Mouse (Mus musculus): Measurements from ENCODE around the gene Lsm2. TPM values are rescaled to one million over a fixed set of nuclear protein-coding genes. Genes with fewer than 3 reads are reported as not detected.
"Not testable (repeated sequence)": the region's sequence is repeated elsewhere in the genome, so short reads cannot be mapped to it uniquely, and the experiment has no call there.

The Lsm2 gene
- total RNA-seq (2022), result 10 to 100 TPM; 14.1 to 22.5 (median 17.3) TPM

DNA sequence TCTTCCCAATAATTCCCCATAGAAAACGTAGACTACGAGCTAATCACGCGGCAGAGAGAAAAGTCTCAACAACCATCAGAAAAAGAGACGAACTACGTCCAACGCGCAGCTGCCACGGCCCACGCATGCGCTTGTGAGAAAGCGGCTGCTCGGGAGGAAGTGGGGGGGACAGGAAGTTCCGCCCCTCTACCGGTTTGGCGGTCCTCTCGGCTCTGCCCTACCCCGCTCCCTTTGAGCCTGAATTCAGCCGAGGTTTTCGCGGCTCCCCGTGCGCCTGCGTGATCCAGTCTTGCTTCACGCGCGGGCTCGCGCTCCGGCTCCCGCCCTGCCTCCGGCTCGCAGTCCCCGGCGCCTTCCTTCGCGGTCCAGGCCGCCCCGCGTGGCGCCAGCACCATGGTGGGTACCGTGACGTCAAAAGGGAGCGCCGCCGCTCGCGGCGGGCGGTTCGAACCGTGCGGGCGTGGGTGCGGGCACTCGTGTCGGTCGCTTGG is at the start of gene Lsm2:
TSS of gene Lsm2 (plus strand) at position 173 of the 491 bp plus-strand sequence.
- peak; percentile 88 to 90 for DNase-seq (ENCODE audit: low spot score in 2 of 2)

DNA sequence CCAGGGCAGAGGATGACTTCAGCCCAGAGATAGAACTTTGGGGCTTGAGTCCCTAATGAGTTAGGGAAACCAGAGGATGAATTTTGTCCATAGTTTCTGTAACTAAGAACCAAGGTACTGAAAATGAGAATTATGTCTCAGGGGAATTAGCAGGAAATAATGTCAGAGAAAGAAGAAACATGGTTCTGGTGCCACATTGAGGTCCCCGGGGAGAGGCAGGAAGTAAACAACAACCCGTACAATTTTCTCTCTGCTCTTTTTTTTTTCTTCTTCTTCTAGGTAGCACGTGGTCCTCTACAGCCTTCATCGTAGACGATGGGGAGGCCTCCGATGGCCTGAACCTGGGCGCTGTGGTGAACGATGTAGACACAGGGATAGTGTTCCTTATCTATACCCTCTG is 49.4 kb upstream of the Lsm2 start:
- DNase-seq (ENCODE audit: low spot score in 2 of 2), result no peak

DNA sequence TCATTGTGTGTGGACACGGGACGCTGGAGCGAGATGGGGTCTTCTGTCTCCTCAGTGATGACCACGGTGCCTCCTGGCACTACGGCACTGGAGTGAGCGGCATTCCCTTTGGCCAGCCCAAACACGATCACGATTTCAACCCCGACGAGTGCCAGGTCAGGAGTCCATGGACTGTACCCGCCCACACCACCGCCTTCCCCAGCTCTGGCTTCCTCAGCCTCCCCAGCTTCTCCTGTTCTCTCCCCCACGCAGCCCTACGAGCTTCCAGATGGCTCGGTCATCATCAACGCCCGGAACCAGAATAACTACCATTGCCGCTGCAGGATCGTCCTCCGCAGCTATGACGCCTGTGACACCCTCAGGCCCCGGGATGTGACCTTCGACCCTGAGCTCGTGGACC is 47.6 kb upstream of the Lsm2 start:
- DNase-seq (ENCODE audit: low spot score in 2 of 2), result peak in 1 of 2 experiments; percentile 38

DNA sequence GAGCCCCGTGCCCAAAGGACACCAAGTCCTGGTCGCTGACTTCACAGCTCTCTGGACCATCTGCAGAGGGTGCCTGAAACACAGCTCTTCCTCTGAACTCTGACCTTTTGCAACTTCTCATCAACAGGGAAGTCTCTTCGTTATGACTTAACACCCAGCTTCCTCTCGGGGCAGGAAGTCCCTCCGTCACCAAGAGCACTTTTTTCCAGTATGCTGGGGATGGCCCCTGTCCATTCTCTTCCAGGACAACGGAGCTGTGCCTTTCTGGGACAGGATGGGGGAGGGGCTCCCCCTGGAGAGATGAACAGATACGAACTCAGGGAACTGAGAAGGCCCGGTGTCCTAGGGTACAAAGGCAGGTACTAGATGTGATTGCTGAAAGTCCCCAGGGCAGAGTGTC is 46.8 kb upstream of the Lsm2 start:
- DNase-seq (ENCODE audit: low spot score in 2 of 2), result no peak

DNA sequence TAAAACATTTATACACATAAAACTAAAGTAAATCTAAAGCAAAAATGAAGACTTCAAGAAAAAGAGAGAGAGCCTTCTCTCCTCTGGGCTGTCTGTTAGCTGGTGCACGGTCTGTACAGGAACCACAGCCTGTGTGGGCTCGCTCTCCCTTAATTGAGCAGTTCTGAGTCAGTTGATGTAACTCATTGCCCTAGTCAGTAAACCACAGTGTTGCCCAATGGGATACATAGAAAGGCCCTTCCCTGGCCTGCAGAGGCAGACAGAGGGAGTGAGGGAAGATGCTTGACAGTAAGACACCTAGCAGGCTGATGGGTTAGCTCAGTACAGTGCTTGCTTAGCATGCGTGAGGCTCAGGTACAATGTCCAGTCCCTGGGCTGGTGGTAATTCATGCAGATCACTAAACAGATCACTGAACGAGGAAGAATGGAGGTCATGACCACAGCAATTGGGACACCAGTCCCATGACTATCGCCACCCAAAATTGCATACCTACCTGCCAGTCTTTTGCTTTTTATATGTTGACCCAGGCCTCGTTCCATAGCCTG is 43.6 kb upstream of the Lsm2 start:
- no peak for DNase-seq (ENCODE audit: low spot score in 2 of 2)

DNA sequence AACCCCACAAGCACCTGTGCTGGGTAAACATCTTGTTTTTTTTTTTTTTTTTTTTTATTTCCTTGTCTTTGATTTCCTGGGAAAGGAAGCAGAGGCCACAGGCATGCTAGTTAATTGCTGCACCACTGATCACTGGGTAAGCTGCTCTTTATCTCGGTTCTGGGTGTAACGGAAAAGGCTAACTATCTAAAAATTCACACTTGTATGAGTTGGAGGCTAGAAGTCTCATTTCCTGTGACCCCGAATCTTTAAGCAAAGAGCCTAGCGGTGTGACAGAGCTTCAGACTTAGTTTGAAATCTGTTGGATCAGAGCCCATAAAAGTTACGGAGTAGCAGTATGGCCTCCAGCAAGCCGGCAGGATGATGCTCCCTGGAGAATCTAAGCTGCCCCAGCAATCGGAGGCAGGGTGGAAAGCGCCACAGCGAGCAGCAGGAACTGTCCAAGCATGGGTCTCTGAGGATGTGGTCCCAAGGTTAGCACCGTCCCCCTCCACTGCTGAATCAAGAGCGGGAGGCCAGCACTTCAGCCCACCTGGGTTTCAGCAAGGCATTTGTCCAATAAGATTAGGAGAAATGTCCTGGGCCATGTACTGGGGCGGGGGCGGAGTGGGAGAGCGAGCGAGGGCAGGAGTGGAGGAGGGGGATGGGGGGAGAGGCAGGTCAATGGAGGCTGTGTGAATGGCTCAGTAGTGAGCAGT is 40.2 kb upstream of the Lsm2 start:
- DNase-seq (ENCODE audit: low spot score in 2 of 2), result no peak

GRCm38 (mm10) chr17:34943128-34943815 is 38.4 kb upstream of the Lsm2 start:
- DNase-seq (ENCODE audit: low spot score in 2 of 2), result no peak

DNA sequence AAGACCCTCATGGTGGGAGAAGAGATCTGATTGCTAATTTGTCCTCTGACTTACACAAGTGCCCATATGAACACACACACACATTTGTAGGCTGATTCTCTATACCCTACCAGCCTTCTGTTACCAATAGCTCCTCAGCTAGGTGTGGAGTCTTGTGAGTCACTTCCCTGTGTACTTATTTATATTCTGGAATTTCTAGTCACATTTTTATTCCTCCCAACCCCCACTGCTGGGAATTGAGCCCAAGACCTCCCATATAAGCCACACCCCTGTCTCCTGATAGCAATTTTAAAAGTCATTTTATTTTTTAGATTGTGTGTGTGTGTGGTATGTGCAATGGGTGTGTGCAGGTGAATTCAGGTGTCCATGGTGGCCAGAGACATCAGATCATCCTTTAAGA is 37.3 kb upstream of the Lsm2 start:
- DNase-seq (ENCODE audit: low spot score in 2 of 2), result no peak

DNA sequence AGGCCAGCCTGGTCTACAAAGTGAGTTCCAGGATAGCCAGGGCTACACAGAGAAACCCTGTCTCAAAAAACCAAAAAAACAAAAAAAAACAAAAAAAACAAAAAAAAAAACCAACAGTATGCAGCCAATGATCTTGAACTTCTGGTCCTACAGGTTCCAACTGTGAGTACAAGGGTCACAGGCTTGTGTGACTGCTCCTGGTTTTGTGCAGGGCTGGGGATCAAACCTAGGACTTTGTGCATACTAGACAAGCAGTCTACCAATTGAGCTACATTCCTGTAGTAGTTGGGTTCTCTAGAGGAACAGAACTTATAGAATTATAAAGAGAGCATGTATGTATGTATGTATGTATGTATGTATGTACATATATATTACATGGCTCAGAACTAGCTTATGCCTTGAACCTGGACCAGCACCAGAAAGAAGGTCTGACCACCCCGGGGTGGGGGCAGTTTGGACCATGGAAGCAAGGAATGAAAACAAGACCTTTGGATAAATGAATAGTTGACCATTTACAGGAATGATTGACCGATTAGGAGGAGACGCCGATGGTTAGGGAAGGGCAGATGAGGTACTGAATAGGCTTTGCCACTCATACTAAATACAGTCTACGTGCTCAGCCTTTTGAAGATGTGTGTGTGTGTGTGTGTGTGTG is 35.0 kb upstream of the Lsm2 start:
- no peak for DNase-seq (ENCODE audit: low spot score in 2 of 2)

DNA sequence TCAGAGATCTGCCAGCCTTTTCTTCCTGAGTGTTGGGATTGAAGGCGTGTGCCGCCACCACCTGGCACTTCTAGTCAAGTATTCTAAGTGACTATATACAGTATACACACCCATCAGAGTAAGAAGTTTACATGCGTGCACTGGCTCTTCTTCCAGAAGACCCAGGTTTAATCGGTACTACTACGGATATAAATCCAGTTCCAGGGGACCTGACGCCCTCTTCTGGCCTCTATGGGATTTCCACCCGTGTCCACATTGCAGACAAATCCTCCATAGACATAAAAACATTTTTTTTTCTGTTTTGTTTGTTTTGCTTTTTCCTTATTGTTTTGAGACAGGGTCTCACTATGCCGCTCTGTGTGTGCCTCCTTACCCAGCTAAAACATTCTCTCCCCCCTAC is 34.1 kb upstream of the Lsm2 start:
- DNase-seq (ENCODE audit: low spot score in 2 of 2), result no peak

DNA sequence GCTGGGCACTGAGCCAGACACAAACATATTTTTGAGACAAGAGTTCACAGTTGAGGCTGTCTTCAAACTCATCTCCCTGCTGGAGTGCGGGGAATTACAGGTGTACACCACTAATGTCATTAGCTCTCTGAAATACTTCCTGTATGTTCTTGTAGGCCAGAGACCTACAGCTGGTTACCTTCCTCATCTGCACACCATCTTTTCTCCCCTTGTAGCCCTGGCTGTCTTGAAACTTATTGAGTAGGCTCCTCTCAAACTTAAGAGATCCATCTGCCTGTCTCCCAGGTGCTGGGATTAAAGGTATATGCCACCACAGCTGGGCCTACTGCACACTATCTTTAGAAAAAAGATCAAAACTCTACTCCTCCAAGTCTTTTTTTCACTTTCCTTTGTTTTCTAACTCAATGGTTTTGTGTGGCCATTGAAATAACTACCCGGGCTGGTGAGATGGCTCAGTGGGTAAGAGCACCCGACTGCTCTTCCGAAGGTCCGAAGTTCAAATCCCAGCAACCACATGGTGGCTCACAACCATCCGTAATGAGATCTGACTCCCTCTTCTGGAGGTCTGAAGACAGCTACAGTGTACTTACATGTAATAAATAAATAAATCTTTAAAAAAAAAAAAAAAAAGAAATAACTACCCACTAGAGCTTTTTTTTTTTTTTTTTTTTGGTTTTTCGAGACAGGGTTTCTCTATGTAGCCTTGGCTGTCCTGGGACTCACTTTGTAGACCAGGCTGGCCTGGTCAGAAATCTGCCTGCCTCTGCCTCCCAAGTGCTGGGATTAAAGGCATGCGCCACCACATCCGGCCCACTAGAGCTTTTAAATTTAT is 32.7 kb upstream of the Lsm2 start:
- not testable (repeated sequence) for DNase-seq (ENCODE audit: low spot score in 2 of 2)

DNA sequence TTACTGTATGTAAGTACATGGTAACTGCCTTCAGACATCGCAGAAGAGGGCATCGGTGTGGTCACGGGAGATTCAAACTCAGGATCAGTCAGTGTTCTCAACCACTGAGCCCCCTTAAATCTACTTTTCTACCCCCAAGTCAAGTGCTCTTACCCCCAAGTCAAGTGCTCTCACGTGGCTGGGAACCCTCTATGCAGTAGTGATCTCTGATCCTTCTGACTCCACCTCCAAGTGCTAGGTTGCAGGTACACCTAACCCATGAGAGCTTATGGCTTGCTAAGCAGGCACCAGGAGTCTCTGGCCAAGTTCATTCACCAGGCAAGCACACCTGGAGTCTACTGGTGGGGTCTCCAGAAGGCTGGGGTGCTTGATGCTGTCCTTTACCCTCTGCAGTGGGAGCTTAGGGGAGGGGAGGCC is 32.1 kb upstream of the Lsm2 start:
- no peak for DNase-seq (ENCODE audit: low spot score in 2 of 2)

DNA sequence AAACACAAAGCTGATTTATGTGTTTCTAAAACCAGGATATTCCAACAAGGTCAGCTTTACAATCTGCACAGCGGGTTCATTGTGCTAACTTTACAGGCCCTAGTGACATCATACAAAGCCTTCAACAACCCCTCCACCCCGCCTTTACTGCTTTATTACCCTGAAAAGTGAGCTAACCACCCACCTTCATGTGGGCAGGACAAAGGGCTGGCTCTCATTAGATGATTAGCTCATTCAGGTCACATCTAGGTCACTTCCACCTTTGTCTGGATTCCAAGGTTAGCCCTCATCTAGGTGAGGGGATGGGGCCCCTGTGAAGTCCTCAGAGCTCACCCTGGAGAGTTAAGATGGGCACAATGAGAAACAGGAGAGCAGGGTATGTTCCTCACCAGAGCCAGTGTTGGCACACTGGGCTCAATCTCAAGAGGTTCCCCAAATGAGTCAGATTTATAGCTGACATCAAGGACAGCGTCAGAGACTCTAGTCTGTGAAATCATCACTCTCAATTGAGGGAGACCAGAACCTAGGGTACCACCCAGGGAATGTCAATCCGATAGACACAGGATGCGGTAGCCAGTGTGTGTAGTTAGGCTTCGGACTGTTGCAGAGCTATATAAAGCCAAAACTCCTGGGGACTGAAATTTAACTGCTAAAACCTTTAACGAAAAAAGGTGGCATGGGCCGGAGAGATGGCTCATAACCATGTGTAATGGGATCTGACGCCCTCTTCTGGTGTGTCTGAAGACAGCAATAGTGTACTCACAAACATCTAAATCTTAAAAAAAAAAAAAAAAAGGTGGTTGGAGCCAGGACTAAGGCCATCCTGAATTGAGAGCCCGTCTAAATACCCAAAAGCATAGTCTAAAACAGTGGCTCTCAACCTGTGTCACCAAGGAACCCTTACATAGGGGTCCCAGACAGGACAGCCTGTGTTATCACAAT is 30.9 kb upstream of the Lsm2 start:
- DNase-seq (ENCODE audit: low spot score in 2 of 2), result no peak

- peak in 1 of 2 experiments; percentile 63 for DNase-seq (ENCODE audit: low spot score in 2 of 2)
These were observed 29.9 kb upstream of the Lsm2 start for GRCm38 (mm10) chr17:34951636-34952377.

DNA sequence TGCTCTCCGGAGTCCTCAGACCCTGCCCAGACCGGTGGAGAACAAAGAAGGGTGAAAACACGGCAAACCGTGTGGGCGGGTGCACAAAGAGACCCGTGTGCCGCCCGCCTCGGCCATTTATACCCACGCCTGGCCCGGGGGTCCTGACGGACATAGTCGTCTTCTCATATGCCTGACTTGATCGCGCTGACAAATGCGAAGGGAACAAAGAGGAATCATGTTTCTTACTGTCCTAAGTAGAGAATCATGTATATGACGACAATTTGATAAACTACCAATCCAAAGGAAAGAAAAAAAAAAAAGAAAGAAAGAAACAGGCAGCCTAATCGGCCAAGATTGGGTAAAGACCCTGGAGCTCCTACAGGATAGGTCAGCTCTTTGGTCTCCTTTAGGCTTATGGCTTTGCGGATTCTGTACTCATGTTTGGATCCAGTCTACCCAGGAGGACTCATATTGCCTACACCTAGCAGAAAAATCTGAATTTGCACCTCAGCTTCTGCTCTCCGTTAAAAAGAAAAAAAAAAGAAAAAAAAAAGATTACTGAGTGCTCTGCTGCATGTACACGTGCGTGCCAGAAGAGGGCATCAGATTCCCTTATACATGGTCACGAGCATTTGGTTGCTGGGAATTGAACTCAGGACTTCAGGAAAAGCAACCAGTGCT is 29.2 kb upstream of the Lsm2 start:
- DNase-seq (ENCODE audit: low spot score in 2 of 2), result peak in 1 of 2 experiments; percentile 70

DNA sequence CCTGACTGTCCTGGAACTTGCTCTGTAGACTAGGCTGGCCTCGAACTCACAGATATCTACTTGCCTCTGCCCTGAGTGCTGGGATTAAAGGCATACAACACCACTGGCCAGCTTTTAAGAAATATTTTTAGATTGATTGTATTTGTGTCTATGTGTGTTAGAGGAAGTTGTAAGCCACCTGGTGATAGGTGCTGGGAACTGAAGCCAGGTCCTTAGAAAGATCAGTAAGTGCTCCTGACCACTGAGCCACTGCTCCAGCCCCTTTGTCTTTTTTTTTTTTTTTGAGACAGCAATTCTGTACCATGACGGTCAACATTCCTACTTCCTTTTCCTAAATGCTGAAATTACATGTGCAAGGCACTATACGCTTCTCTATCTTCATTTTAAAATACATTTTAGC is 28.4 kb upstream of the Lsm2 start:
- no peak for DNase-seq (ENCODE audit: low spot score in 2 of 2)

DNA sequence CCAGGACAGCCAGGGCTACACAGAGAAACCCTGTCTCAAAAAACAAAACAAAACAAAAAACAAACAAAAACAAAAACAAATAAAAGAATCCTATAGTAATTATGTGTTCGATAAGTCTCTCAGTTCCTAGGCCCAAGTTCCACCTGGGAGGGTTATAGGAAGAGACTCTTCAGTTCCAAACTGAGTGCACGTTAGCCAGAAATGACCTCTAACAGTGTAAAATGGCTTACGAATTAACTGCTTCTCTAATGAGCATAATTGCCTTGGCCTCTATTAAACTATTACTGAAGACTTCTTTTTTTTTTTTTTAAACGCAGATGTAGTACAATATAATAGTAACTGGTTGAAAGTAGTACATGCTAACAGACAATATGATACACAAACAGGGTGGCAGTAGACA is 27.8 kb upstream of the Lsm2 start:
- no peak for DNase-seq (ENCODE audit: low spot score in 2 of 2)

GRCm38 (mm10) chr17:34954831-34955230 is 26.8 kb upstream of the Lsm2 start:
- DNase-seq (ENCODE audit: low spot score in 2 of 2), result no peak

DNA sequence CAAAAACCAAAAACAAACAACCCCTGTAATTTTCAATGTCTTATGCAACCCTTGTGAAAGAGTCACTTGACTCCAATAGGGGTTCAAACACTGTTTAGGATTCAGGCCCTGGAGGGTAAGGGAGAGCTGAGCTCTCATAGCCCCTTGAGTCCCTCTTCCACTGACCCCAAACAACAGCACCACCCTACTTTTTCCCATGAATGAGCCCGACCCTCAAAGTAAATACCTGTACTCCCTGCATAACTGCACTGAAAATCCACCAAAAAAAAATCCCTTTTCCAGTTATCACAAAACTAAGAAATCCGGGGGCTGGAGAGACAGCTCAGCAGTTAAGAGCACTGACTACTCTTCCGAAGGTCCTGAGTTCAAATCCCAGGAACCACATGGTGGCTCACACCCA is 25.8 kb upstream of the Lsm2 start:
- DNase-seq (ENCODE audit: low spot score in 2 of 2), result no peak
